Mouse (Mus musculus): ENCODE measurements around the gene Slc25a19. TPM values are rescaled to one million over a fixed set of nuclear protein-coding genes. Genes with fewer than 3 reads are reported as not detected.

The Slc25a19 gene
- polyA plus RNA-seq, 1 experiment: 23.0 TPM

- TF ChIP-seq GATA1 (IDR thresholded peaks at IDR 0.05; ENCODE audit: low read length): no peak
Observed at GRCm38 (mm10) chr11:115630532-115631504, 2.7 kb upstream of the Slc25a19 start.

GRCm38 (mm10) chr11:115629734-115630531, 1.8 kb upstream of the Slc25a19 start:
- no peak for TF ChIP-seq GATA1 (IDR thresholded peaks at IDR 0.05; ENCODE audit: low read length)

GRCm38 (mm10) chr11:115628465-115629101, 488 bp upstream of the Slc25a19 start:
- no peak for TF ChIP-seq GATA1 (IDR thresholded peaks at IDR 0.05; ENCODE audit: low read length)

DNA sequence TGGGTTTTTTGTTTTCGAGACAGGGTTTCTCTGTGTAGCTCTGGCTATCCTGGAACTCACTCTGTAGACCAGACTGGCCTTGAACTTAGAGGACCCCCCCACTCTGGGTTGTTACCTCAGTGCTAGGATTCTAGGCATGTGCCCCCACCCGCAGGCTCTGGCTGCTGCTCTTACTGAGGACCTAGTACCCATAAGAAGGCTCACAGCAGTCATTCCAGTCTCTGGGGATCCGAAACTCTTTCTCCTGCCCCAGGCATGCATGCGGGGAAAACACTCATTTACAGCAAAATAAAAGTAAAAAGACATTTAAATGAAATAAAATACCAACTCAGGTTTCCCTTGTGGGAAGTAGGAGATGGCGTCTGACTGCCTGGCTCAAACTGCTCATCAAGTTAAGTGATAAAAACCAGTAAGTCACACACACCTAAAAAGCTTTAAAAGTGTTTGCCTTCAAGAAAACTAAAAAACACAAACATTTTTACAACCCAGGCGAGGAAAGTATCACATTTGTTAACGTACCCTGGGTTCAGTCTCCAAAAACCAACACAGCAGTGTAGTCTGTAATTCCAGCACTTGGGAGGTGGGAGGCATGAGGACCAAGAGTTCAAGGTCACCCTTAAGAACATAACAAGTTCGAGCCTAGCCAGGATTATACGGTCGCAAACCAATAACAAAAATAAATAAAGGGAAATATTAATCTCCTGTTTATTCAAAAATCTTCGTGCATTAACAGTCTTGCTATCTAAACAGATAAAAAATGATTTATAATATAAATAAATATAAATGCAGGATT, 1.1 kb downstream of the Slc25a19 start:
- no peak for TF ChIP-seq GATA1 (IDR thresholded peaks at IDR 0.05; ENCODE audit: low read length)

DNA sequence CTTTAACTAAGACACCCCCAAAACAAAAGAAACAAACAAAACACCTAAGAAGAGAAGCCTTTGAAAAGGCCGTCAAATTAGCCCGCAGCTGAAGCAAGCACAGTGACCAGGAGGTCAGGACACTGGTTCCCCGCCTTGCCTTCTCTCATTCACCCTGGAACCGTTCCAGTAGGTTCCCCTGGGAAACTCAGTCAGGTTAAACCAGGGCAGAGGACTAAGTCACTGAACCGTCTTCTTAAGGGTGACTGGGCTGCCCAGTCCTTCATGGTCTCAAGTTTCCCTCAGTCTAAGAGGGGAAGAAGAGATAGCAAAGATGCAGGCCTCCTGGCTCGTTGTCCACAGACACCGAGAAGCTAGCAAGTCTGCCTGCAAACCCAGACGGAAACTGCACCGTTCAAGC, 2.2 kb downstream of the Slc25a19 start:
- TF ChIP-seq GATA1 (IDR thresholded peaks at IDR 0.05; ENCODE audit: low read length): no peak

GRCm38 (mm10) chr11:115623487-115624070, 4.5 kb downstream of the Slc25a19 start:
- no peak for TF ChIP-seq GATA1 (IDR thresholded peaks at IDR 0.05; ENCODE audit: low read length)

GRCm38 (mm10) chr11:115619949-115620348, 8.1 kb downstream of the Slc25a19 start:
- TF ChIP-seq GATA1 (IDR thresholded peaks at IDR 0.05; ENCODE audit: low read length): no peak

GRCm38 (mm10) chr11:115618732-115619516, 9.2 kb downstream of the Slc25a19 start:
- TF ChIP-seq GATA1 (IDR thresholded peaks at IDR 0.05; ENCODE audit: low read length): no peak

GRCm38 (mm10) chr11:115618001-115618400, 10.1 kb downstream of the Slc25a19 start:
- no peak for TF ChIP-seq GATA1 (IDR thresholded peaks at IDR 0.05; ENCODE audit: low read length)

DNA sequence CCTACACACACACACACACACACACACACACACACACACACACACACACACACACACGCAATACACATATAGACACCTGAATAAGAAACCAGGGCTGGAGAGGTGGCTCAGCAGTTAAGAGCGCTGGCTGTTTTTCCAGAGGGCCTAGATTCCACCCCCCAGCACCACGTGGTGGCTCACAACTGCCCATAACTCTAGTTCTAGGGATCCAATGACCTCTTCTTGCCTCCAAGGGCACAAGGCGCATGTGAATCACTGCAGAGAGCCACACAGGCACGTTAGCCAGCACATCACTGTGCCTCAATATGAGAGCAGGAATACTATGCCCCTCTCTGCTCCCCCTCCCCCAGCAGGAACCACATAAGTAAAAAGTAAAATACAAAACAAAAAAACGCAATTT, 11.2 kb downstream of the Slc25a19 start:
- no peak for TF ChIP-seq GATA1 (IDR thresholded peaks at IDR 0.05; ENCODE audit: low read length)

- no peak for TF ChIP-seq GATA1 (IDR thresholded peaks at IDR 0.05; ENCODE audit: low read length)
Observed at GRCm38 (mm10) chr11:115616371-115616770, 11.7 kb downstream of the Slc25a19 start.

GRCm38 (mm10) chr11:115615875-115616274, 12.2 kb downstream of the Slc25a19 start:
- no peak for TF ChIP-seq GATA1 (IDR thresholded peaks at IDR 0.05; ENCODE audit: low read length)

GRCm38 (mm10) chr11:115615108-115615825, 12.8 kb downstream of the Slc25a19 start:
- TF ChIP-seq GATA1 (IDR thresholded peaks at IDR 0.05; ENCODE audit: low read length): no peak

All from G1E-ER4 (cell line).